Mouse (Mus musculus) right cerebral cortex, postnatal 10 days (tissue): ENCODE data around the gene Bloc1s2.
"Not testable (repeated sequence)": the region's sequence is repeated elsewhere in the genome, so short reads cannot be mapped to it uniquely, and the experiment has no call there.

Source experiments
- DNase-seq, 2 experiments: peaks; one replicate each; pipeline ENCODE4 v3.0.0; 2021; ENCODE audit warnings: low spot score in 2 of 2

Gene Bloc1s2

DNA sequence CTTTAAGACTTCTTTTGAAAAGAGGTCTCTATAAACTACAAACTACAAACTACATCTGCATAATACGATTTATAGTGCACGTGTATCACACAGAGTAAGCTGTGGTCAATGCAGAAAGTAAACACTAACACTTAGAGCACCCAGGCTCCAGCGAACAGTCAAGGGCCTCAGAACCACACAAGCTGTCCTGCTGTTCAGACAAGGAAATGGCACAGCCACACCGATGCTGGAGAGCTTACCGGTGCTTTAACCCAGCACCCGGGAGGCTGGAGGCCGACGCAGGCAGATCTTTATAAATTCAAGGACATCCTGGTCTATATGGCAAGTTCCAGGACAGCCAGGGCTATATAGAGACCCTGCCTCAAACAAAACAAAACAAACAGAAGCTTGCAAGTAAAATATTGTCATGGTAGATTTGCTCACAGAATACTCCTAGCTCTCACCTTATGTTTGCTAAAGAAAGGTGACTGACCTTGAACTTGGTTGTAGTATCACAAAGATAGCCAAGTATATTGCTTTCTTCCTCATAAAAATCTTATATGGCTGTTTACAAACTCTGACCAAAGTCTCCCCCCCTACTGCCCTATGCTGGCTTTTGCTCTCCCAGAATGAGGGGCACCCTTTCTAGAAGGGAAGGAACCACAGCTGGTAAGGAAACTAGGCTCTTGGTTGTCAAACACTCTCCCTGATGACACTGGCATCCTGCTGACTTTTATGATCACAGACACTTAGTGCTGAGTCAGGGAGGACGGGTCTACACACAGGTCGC is 18.3 kb downstream of the Bloc1s2 start:
- no peak for DNase-seq

DNA sequence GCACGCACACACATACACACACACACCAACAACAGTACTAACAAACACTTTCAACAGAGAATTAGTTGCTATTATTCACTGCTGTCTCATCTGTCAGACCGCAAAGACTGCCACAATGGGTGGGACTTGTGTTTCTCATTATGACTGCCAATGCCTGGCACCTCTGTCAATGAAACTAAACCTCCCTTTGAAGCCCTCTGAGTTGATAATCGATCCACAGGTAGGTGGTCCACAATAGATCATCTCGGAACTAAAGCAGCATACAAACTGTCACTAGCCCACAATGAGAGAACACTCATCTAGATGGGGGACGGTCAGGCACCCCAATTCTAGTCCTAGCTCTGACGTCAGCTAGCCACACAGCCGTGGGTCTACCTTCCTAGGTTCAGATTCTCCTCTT is 25.1 kb downstream of the Bloc1s2 start:
- no peak for DNase-seq

GRCm38 (mm10) chr19:44120686-44121085 is 25.6 kb downstream of the Bloc1s2 start:
- DNase-seq, result not testable (repeated sequence)

GRCm38 (mm10) chr19:44117793-44118192 is 28.5 kb downstream of the Bloc1s2 start:
- DNase-seq, result no peak

- no peak for DNase-seq
Observed at GRCm38 (mm10) chr19:44111706-44112105, 34.5 kb downstream of the Bloc1s2 start.

DNA sequence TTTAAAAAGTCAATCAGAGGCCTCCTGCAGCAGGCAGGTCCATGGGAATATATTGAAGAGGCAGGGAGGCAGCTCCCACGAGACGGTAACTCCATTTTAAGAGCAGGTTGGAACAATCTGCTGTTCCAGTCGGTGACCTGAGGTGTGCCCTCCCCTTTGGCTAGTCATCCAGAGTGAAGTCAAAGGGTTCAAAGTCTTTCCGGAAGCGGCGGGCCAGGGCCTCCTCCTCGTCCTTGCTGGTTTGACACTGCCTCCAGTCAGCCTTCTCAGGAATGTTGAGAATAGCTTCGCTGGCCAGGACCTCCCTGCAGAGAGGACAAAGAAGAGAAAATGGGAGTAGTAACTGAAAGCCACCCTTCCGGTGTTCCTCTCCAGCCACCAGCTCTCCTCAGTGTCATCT is 35.9 kb downstream of the Bloc1s2 start:
- no peak for DNase-seq

DNA sequence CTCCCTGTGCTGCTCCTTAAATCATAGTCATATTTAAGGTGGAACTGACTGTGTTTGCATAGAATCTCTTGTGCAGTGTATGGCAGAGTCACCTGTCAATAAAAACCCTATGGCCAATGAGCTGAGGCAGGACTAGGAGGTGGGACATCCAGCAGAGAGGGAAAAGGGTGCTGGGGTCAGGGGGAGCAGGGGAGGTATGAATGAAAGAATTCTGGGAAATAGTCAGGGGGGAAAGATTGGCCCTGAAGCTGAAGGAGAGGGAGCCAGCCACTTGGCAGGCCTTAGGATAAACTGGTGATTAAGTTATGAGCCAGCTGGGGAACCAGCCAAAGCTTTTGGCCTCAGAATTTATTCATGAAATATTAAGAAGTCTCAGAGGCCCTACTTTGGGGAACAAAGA is 37.2 kb downstream of the Bloc1s2 start:
- DNase-seq, result no peak

DNA sequence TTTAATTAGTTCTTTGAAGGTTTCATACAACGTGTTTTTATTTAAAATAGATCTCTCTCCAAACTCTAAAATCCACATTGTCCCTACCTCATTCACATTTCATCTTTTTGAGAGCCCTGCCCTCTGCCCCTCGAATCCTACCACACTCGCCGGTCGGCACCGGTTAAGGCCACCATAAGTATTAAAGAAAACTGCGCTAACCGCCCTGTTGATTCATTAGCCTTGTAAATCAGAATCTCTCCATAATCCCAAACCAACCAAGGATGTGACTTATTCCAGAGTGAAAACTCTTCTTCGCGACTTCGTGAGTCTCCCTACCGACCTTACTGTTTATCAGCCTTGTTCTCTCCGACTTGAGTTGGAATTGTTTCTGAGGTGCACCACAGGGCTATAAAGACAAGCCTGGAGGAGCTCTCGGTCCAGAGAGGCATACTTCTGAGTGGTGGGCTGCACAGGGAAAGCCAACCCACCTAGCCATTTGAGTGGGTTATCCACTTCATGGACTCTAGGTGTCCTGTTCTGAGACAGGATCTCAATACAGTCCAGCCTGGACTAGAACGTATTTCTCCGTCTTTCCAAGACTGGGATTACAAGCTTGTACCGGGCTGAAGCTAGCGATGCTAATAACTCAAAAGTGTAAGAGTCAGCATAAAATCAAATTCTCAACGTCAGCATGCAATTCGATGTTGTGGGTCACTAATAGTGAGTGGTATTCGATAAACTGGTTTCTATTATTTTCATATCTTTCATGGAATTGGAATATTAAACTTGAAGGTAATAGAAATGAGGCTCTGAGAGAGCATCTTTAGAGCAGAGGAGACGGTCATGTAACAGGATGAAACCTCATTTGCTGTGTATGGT is 38.4 kb downstream of the Bloc1s2 start:
- no peak for DNase-seq

- DNase-seq, result peak; percentile 97
Observed at GRCm38 (mm10) chr19:44106831-44107660, 39.2 kb downstream of the Bloc1s2 start, which contains the start of gene Chuk. Gene Chuk (minus strand): TSS chr19:44107480.

DNA sequence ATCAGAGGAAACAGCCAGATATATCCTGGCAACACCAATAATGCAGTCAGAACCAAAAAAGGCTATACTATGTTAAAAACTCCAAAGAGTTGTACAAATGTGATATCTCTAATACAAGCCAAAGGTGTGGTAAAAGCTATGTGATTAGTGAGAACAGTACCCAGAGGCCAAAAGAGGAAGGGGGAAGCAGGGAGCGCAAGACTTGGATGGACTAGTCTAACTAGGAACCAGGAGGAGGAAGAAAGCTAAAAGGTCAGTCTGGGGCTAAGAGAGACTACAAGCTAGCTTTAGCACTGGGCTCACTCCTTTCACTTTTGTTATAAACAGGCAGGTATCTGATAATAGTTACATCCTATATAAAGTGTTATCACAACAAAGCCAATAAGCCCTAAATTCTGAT is 41.9 kb downstream of the Bloc1s2 start:
- DNase-seq, result no peak

DNA sequence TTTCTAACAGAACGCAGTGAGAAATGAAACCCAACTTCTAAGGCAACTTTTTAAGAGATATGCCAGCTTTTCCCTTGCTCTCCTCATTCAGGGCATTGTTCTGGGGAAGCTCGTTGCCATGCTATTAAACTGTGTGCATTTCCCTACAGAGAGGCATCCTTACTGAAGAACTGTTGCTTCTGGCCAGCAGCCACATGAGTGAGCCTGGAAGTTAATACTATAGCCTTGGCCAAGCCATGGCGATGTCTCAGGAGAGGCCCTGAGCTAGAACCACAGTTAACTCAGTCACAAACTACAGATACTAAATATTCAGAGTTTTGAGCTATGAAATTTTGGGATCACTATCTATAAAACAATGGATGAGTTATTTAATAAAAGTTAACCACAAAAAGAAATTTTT is 43.2 kb downstream of the Bloc1s2 start:
- no peak for DNase-seq

DNA sequence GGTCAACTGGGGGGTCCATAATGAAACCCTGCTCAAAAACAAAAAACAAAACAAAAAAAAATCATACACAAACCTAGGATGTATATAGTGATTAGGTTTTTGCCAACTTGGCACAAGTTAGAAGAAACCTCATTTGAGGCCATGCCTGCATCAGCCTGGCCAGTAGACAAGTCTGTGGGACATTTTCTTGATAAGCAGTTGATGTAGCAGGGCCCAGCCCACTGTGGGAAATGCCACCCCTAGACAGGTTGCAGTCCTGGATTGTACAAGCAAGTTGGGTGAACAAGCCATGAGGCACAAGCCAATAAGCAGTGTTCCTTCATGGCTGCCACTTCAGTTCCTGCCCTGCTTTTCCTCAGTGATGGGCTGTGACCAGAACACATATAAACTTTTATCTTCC is 45.4 kb downstream of the Bloc1s2 start:
- no peak for DNase-seq
